Mouse (Mus musculus): ENCODE measurements around the gene Lrriq1.

The Lrriq1 gene

DNA sequence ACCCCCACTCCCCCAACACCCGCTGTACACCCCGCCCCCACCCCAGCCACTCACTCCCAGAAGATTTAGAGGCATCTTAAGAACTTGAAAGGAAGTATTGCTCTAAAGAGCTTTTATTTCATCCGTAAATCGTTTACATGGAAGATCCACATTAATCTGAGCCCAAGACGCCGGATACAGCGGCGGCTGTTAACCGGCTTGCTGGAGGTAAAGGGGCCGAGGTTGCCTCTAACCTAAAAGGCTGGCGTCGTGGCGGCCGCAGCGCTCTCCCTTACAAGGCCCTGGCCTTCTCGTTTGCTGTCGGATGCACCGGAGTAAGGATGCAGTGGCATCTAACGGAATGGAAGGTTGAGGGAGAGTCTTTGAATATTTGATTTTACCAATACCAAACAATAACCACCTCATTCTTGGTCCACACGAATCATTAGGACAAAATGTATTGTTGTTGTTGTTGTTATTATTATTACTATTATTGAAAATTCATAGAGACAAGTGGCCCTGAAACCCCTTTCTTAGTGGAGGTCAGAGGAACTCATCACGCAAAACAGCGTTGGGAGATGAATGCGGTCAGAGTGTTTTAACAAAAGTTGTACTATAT lies 206.9 kb downstream of the Lrriq1 start:
- DNase-seq (ENCODE audit: low spot score in 2 of 2): no peak

DNA sequence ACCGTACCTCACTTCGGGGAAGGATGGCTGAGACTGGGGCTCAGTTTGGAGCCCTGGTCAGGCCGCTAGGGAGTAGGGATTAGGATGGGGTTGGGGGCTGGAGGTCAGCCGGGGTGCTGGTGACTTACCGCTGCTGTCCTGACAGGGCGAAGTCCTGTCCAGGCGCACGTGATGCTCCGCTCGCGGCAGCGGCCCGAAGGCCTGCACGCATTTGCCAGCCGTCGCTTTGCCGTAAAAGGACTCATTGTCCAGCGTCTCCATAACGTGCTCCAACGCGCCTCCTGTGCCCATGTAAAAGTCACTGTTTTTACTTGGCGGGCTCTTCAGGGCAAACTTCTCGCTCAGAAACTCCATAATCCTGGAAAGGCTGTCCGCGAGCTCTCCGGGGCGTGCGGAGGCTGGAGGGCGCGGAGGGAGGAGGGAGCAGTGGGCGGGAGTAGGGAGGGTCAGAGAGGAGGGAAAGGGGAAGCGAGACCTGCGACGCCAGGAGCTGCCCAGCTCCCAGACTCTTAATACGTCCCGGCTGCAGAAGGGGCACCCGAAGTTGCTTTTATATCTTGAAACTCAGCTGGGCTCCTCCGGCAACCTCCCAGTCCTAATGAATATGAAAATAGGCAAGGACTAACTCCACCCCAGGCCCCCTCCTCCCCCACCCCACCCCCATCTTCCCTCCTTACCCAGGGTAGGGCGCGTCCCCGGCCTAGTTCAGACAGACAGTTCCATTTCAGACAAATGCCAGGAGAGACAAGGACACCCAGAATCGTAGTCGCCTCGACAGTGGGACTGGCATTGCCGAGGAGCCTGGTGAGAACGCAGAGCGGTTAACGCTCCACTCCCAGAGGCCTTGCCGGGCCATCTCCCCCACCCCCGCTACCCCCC lies 207.6 kb downstream of the Lrriq1 start:
- DNase-seq (ENCODE audit: low spot score in 2 of 2): no peak

DNA sequence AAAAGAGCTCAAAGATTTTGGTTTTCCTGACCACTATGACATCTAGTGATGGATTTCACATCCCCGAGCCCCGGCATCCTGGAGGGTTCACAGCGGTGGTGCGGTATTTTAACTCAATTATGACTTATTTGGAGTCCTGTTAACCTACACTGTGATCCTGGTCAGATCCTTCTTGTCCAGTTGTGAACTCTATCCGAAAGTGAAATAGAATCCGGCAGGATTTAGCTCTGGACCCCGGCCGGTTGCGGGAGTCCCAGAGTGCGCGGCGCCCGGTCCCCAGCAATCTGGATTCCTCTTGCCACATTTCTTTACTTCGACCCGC lies 208.2 kb downstream of the Lrriq1 start:
- no peak for DNase-seq (ENCODE audit: low spot score in 2 of 2)

DNA sequence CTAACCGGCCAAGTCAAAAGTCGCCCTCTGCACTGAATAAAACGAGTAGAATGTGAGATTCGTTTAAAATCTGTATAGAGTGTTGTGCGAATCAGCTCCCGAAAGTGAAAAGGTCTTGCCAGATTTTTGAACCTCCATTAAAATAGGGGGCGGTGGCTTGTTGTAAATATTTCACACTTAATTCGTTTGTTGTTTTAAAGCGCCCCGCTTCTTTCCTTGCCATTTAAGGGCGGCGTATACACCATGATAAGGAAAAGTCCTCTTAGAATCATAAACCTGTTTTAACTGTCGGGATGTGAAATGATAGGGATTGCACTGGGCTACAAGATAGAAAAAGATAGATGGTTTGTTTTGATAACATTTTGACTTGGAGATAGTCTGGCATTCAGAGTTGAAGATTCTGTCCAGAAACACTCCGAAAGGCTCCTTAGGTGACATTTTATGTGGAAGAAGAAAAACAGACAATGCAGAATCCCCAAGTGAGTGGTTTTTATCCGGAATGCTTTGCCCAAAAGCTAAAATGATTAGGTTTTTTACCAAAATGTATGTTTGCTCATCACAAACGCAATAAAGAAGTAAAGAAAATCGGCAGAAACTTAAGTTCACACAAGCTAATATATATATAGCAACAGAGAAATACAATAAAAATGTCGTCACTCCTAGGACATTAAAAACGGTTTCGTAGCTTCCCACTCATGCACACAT lies 208.7 kb downstream of the Lrriq1 start:
- no peak for DNase-seq (ENCODE audit: low spot score in 2 of 2)

DNA sequence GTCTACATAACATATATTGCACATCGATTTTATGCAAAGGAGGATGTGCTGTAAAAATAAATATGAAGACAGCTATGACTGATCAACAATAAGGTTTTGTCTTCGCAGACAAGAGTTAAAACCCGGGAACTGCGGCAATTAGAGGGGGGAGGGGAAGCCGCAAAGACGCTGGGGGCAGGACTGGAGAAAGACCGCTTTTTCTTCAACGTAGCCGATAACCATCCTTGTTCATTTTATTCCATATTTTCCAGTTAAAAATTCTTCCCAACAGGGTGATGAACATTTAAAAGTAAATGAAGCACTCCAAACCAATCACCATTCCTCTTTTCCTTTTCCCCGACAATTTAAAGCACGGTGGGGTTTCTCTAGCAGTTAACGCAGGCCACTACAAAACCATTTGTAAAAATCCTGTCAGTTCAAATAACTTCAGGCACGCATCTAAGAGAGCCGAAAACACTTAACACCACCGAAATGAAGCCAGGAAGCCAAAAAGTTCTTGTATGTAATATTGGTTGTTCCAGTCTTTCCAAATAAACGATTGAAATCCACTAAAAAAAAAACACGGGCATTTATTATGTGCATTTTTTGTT lies 209.4 kb downstream of the Lrriq1 start:
- DNase-seq (ENCODE audit: low spot score in 2 of 2): no peak

DNA sequence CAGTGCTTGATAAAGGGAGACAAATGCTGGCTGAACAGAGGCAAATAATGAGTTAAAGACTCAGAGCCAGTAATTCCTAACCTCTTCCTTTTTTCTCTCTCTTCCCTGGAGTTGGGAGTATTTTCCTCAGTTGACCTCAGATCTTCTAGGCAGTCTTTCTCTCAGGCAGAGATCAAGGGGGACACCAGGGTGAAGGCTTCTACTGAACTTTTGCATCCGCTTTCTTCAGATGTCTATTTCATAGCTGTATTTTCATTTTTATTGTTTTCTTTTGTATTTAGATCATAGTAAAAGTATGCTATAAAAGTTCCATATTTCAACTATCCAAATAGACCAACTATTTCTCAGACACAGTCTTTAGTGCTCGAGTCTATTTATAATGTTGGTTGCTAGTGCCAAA lies 233.6 kb downstream of the Lrriq1 start:
- DNase-seq (ENCODE audit: low spot score in 2 of 2): no peak

DNA sequence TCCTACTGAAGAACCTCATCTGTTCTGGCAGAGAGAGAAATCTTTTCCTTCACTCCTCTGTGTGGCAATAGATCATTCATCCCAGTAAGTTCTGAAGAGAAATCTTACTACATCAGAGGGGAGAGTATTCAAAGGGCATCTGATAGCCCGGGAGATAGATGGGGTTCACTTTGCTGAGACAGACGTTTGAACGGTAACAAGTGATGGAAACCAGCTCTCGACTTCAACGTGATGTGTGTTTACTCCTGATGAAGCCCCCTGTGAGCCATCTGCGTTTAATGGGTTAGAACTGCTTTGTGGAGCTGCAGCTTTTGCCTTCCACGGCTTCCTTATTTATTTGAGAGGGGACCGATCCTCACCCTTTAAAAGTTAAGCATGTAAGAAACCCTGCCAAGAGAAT lies 235.2 kb downstream of the Lrriq1 start:
- no peak for DNase-seq (ENCODE audit: low spot score in 2 of 2)

DNA sequence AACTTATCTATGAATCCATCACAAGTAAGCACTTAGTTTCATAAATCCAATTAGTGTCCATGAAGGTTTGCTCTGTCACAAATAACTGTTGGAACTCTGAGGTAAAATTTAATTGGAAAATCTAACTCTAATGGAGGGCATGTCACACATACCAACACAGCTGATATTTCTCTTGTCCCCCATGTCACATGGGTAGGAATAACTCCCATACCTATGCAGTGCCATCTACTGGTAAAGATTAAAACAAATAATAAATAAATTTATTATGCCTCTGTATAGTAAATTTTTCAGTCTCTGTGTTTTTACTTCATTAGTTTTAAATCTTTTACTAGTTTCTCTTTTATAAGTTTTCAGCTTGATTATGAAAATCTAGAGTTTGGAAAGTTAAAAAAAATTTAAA lies 236.5 kb downstream of the Lrriq1 start:
- DNase-seq (ENCODE audit: low spot score in 2 of 2): no peak

Measured in right cerebral cortex, adult 2 months (tissue).